10 mouse cellular contexts compared by ENCODE assay signal in genomic region chr5:125123206-125123605, GRCm38 (mm10). TPM values are rescaled to one million over a fixed set of nuclear protein-coding genes. Genes with fewer than 3 reads are reported as not detected.
DNase-seq lines count a peak whose midpoint lies in the region; ATAC-seq lines count a peak whose summit lies in the region.
"Had no signal": no experiment of that assay in that cellular context is flagged by ENCODE, and none has a peak within 500 bp of the region (broad histone marks: within the 10 kb centered on the region; RNA-seq: fewer than 3 reads in every experiment).

No protein-coding gene starts in this region.

- H3K9me3 ChIP-seq in hindbrain, embryonic 11.5 days (ENCODE audit: control insufficient read depth, low read length) = no peaks in the 10 kb centered on the region
- no peaks in the 10 kb centered on the region for H3K9me3 ChIP-seq in hindbrain, embryonic 14.5 days (ENCODE audit: control insufficient read depth, low read length)
- no peaks in the 10 kb centered on the region for H3K9me3 ChIP-seq in forebrain, embryonic 15.5 days
- H3K9me3 ChIP-seq in kidney, embryonic 15.5 days (replicated peaks) = no peaks in the 10 kb centered on the region
- H3K9me3 ChIP-seq: embryonic facial prominence, embryonic 13.5 days had no signal

- H3K4me2 ChIP-seq in hindbrain, embryonic 11.5 days (replicated peaks; ENCODE audit: low read depth, low read length) = no peak overlapping the region
- no peak overlapping the region for H3K4me2 ChIP-seq in hindbrain, embryonic 14.5 days (replicated peaks)
- H3K4me2 ChIP-seq in forebrain, embryonic 15.5 days (replicated peaks) = no peak overlapping the region
- H3K4me2 ChIP-seq in kidney, embryonic 15.5 days = no peak overlapping the region
- H3K4me2 ChIP-seq: embryonic facial prominence, embryonic 13.5 days had no signal

- no peak overlapping the region for H3K9ac ChIP-seq in hindbrain, embryonic 11.5 days (ENCODE audit: low read depth, low read length)
- H3K9ac ChIP-seq in hindbrain, embryonic 14.5 days = no peak overlapping the region
- no peak overlapping the region for H3K9ac ChIP-seq in forebrain, embryonic 15.5 days (replicated peaks)
- no peak overlapping the region for H3K9ac ChIP-seq in kidney, embryonic 15.5 days
- H3K9ac ChIP-seq: embryonic facial prominence, embryonic 13.5 days had no signal

- H3K4me1 ChIP-seq in hindbrain, embryonic 11.5 days (replicated peaks; ENCODE audit: control insufficient read depth, insufficient read depth, low read length) = peaks cover 10% of the 10 kb centered on the region
- peaks cover 28% of the 10 kb centered on the region for H3K4me1 ChIP-seq in hindbrain, embryonic 14.5 days (replicated peaks; ENCODE audit: control insufficient read depth, insufficient read depth, low read length)
- H3K4me1 ChIP-seq in forebrain, embryonic 15.5 days = peaks cover 41% of the 10 kb centered on the region
- H3K4me1 ChIP-seq in kidney, embryonic 15.5 days = peaks cover 65% of the 10 kb centered on the region

- peaks cover 3% of the 10 kb centered on the region; the same call in 1 of the 2 replicates for H3K36me3 ChIP-seq in hindbrain, embryonic 11.5 days (ENCODE audit: control insufficient read depth, insufficient read depth, low read length)
- peaks cover 13% of the 10 kb centered on the region; the same call in 1 of the 2 replicates for H3K36me3 ChIP-seq in hindbrain, embryonic 14.5 days (replicated peaks; ENCODE audit: control insufficient read depth, insufficient read depth)
- H3K36me3 ChIP-seq in forebrain, embryonic 15.5 days = peaks cover 14% of the 10 kb centered on the region
- H3K36me3 ChIP-seq in kidney, embryonic 15.5 days = peaks cover 41% of the 10 kb centered on the region

- H3K27me3 ChIP-seq in hindbrain, embryonic 11.5 days (ENCODE audit: control insufficient read depth, insufficient read depth, low read length) = no peaks in the 10 kb centered on the region
- no peaks in the 10 kb centered on the region for H3K27me3 ChIP-seq in hindbrain, embryonic 14.5 days (ENCODE audit: control insufficient read depth, insufficient read depth, low read length)
- H3K27me3 ChIP-seq in forebrain, embryonic 15.5 days = no peaks in the 10 kb centered on the region
- H3K27me3 ChIP-seq in kidney, embryonic 15.5 days = no peaks in the 10 kb centered on the region
- H3K27me3 ChIP-seq: embryonic facial prominence, embryonic 13.5 days had no signal

- ATAC-seq in hindbrain, embryonic 11.5 days (ENCODE audit: low FRiP score) = peak; percentile 53; the same call in 1 of the 2 replicates
- no peak; the same call in 1 of the 2 replicates for ATAC-seq in hindbrain, embryonic 14.5 days (ENCODE audit: low FRiP score)
- ATAC-seq in forebrain, embryonic 15.5 days (replicated peaks) = no peak
- no peak for ATAC-seq in kidney, embryonic 15.5 days (replicated peaks; ENCODE audit: low FRiP score)

- H3K4me3 ChIP-seq in hindbrain, embryonic 11.5 days (ENCODE audit: low read depth, low read length) = no peak overlapping the region
- no peak overlapping the region for H3K4me3 ChIP-seq in hindbrain, embryonic 14.5 days (replicated peaks; ENCODE audit: low read length)
- H3K4me3 ChIP-seq in forebrain, embryonic 15.5 days = no peak overlapping the region
- H3K4me3 ChIP-seq in kidney, embryonic 15.5 days (replicated peaks) = no peak overlapping the region
- H3K4me3 ChIP-seq: embryonic facial prominence, embryonic 13.5 days; myocyte had no signal

- DNase-seq in hindbrain, embryonic 11.5 days (ENCODE audit: low spot score) = no peak
- DNase-seq in hindbrain, embryonic 14.5 days (ENCODE audit: low spot score) = no peak
- peak; percentile 76 for DNase-seq in lung, postnatal 36 days
- DNase-seq in T-cell, adult 2 months (ENCODE audit: low spot score) = no peak
- no peak for DNase-seq in left cerebral cortex, adult 9 months (ENCODE audit: low spot score in 2 of 2)
- DNase-seq in gastrocnemius, postnatal 10 days = no peak

- H3K27ac ChIP-seq in hindbrain, embryonic 11.5 days (ENCODE audit: low read depth, low read length) = 0 out of 2 replicates have a peak overlapping the region, but pooled peaks have one; percentile 1
- no peak overlapping the region for H3K27ac ChIP-seq in hindbrain, embryonic 14.5 days
- peak overlapping the region; percentile 32; the same call in 1 of the 2 replicates for H3K27ac ChIP-seq in forebrain, embryonic 15.5 days (replicated peaks)
- H3K27ac ChIP-seq in kidney, embryonic 15.5 days = 0 out of 2 replicates have a peak overlapping the region, but pooled peaks have one; percentile 4
- H3K27ac ChIP-seq: embryonic facial prominence, embryonic 13.5 days had no signal

- 22% methylated on average over 3 of the region's 3 CpGs for WGBS in hindbrain, embryonic 11.5 days
- 41% methylated on average over 3 of the region's 3 CpGs for WGBS in hindbrain, embryonic 14.5 days
- 40% methylated on average over 3 of the region's 3 CpGs for WGBS in forebrain, embryonic 15.5 days
- WGBS in kidney, embryonic 15.5 days = 50% methylated on average over 3 of the region's 3 CpGs

RNA-seq across cellular contexts. Expression of gene Ncor2, which starts 55.8 kb away (rescaled TPM):
- 14.5 and 21.2 TPM in 2 replicates for polyA plus RNA-seq in hindbrain, embryonic 11.5 days (2014; fragmentation: Nextera tagmentation; extraction: Ambion mirVana)
- 26.0 and 27.4 TPM in 2 replicates for polyA plus RNA-seq in hindbrain, embryonic 14.5 days (2014; fragmentation: Nextera tagmentation; extraction: Ambion mirVana)
- 30.2 and 31.6 TPM in 2 replicates for polyA plus RNA-seq in forebrain, embryonic 15.5 days (2015; fragmentation: Nextera tagmentation; extraction: Ambion mirVana)
- 27.5 and 28.8 TPM in 2 replicates for polyA plus RNA-seq in kidney, embryonic 15.5 days (2015; fragmentation: Nextera tagmentation; extraction: Ambion mirVana)
- total RNA-seq in gastrocnemius, postnatal 10 days (2021) = 100 to 1,000 TPM; 116 to 123 TPM
